Mouse (Mus musculus): ENCODE data around the gene Gpr179. TPM values are rescaled to one million over a fixed set of nuclear protein-coding genes. Genes with fewer than 3 reads are reported as not detected.
A peak's percentile ranks its signal among the peaks of the same experiment; 100 is the strongest.

Gene Gpr179
- total RNA-seq, 2 experiments from 2014 or later, result 1.3 to 2.0 TPM

DNA sequence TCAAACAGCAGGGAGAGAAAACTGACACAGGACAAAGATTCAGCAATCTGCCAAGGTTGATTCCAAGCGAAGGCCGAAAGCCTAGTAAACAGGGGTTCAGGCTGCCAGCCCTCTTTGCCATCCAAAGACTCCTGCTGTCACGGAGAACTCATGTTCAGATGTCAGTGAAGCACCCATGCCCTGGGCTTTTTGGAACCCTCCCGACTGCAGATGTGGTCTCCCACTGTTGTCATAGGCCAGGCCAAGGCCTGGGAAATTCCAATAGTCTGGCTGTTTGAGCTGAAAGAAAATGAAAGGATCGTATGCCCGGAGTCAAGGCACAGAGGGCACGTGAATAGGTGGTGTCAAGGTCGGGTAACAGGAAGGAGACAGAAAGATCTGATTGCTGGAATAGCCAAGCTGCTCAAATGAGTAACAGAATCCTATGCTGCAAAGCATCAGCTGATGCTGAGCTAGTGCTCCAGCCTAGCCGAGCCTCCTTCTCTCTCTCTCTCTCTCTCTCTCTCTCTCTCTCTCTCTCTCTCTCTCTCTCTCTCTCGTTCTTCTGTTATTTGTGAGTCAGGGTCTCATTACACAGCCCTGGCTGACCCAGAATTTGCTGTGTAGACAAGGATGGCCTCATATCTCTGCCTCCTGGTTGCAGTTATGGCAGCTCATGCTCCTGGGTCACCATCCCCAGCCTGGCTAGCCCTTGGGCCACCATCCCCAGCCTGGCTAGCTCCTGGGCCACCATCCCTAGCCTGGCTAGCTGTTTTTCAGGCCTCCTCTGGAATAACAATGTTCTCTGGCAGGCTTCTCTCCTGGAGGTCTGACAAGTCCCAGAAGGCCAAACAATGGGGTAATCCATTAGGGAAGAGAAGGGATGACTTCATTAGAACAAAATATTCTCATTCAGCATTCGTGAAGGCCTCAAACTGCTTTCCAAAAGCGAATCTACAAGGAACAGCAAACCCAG, 62.3 kb downstream of the Gpr179 start:
- DNase-seq (ENCODE audit: low spot score in 2 of 2), result peak in 1 of 2 experiments; percentile 37

DNA sequence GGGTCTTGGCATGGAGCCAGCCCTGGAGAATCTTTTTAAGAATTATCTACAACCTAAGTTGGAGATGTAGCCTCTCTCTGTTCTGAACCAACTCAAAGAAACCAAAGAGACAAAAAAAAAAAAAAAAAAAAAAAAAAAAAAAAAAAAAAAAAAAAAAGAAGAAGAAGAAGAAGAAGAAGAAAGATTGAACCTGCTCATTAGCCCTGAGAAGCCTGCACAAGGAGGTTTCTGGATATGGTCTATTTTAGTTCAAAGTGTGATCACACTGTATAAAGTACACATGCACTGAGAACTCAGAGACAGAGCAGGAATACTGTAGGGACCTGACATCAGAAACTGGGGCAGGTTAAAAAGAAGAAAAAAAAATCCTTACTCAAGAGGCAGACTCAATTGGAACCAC, 64.2 kb downstream of the Gpr179 start:
- DNase-seq (ENCODE audit: low spot score in 2 of 2), result no peak

DNA sequence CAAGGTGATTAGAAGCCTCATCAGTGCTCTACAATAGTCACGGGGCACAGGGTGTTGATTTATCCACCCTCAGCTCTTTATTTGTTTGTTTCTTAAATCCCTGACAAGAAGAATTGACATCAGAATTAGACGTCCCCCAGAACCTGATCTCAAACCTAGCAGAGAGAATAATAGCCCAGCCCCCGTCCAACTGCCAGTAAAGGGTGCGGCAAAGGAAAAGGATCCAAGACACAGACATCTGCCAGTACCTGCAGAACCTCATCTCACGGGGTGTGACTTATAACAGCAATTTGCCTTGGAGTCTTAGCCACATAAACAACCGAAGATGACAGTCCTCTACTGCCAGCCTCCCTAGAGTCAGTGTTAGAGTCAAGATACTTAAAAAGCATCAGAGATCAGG, 64.9 kb downstream of the Gpr179 start:
- DNase-seq (ENCODE audit: low spot score in 2 of 2), result no peak

DNA sequence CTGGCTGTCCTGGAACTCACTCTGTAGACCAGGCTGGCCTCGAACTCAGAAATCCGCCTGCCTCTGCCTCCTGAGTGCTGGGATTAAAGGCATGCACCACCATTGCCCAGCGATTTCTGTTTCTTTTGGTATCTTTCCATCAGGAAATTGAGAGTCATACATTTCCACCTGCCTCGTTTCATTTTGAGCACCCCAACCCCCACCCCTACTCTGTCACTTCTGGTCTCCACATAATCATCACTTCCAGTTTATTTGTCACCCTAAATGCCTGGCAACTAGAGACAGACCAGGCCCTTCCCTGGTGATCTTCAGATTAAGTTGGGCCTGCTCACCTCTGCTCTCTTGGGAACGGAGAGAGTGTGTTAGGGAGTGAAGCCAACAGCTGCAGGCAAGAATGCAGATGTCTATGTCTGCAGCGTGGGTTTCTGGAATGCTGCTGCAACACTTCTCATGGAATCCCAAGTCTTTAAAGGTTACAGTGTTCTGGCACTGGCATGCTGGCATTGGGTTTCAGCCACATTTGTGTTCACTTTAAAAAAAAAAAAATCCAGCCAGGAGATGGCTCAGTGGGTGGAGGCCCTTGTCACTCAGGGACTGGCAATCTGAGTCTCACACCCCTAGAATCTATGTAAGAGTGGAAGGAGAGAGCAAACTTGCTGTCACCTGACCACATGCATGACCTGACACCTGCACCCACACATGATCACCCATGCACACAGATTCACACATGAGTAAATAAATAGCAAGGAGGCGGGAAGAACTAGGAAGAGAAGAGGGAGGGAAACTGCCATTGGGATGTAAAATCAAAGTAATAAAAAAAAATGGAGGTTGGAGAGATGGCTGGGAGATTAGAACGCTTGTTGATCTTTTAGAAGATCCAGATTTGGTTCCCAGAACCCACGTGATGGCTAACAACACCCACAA, 65.8 kb downstream of the Gpr179 start:
- DNase-seq (ENCODE audit: low spot score in 2 of 2), result no peak

DNA sequence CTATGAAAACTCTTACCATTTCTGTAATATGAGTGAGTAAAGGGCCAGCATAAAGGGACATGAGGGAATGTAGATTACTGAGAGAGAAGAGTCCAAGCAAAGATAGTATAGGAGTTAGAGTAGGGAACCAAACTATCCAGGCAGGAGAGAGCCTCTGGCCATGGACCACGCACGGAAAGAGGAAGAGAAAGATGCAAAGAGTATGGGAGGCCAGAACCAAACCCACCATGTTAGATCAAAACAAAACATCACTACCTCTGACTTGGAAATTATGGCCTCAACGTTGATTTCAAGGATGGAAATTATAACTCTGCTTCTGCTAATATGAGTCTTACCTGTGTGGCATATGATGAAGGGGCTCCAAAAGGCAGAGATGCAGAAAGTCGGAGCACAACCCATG, 67.0 kb downstream of the Gpr179 start:
- DNase-seq (ENCODE audit: low spot score in 2 of 2), result no peak

DNA sequence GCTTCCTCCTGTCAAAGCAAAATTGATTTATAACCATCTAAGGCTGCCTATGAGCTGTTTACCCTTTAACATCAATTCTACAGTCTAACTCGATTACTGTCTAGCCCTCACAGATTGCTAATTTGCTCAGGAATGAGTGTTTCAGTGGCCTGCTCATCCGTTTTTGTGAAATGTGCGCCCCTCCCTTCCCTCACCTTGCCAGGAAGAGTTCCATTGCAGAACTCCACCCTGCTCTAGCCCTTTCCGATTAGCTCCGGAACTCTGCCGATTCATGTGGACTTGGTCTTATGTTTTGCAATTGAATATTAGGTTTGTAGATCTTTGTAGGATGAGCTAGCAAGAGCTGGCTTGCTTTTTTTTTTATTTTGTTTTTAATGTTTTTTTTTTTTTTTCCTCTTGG, 69.7 kb downstream of the Gpr179 start:
- no peak for DNase-seq (ENCODE audit: low spot score in 2 of 2)

Other genes starting within 250 kb of the Gpr179 start
- under 1 TPM; 0.27 to 0.54 TPM for gene Tbx21, start 236.7 kb downstream of the Gpr179 start, total RNA-seq (2021)
- 10 to 100 TPM; 11.7 to 16.2 TPM for gene Tbkbp1, start 200.6 kb downstream of the Gpr179 start, total RNA-seq (2021)
- 100 to 1,000 TPM; 104 to 120 TPM for gene Kpnb1, start 164.2 kb downstream of the Gpr179 start, total RNA-seq (2021)
- 10 to 100 TPM; 72.7 to 88.5 TPM for gene Npepps, start 71.4 kb downstream of the Gpr179 start, total RNA-seq (2021)
- 10 to 100 TPM; 29.7 to 40.0 TPM for gene Mrpl45, start 36.4 kb downstream of the Gpr179 start, total RNA-seq (2021)
- gene Socs7, start 10.5 kb upstream of the Gpr179 start, total RNA-seq (2021), result 10 to 100 TPM; 21.1 to 22.2 TPM
- gene Arhgap23, start 63.5 kb upstream of the Gpr179 start, total RNA-seq (2021), result 10 to 100 TPM; 22.1 to 25.4 TPM
- gene 4933428G20Rik, start 148.3 kb upstream of the Gpr179 start, total RNA-seq (2021), result under 1 TPM; 0.19 to 0.20 TPM
- gene Srcin1, start 224.1 kb upstream of the Gpr179 start, total RNA-seq (2021), result 10 to 100 TPM; 11.4 to 12.3 TPM

Measured in adrenal gland, adult 18-20 months (tissue).